Mouse (Mus musculus) cortical plate, adult 2 months (tissue): ENCODE measurements around the gene Foxk2.

Experiments
- CTCF ChIP-seq: fragments of 200-500 bp; IDR thresholded peaks from 2 replicates; pipeline ENCODE4 v1.5.1; 2011; ENCODE audit warnings: mild to moderate bottlenecking, control low read depth, low read length; ENCODE audit not compliant: insufficient read depth; ENCODE audit errors: extremely low read depth
- POLR2A ChIP-seq: fragments of 200-500 bp; IDR thresholded peaks from 2 replicates; pipeline ENCODE4 v1.6.1; 2011; ENCODE audit warnings: mild to moderate bottlenecking, low read length, control low read depth; ENCODE audit not compliant: insufficient read depth; ENCODE audit errors: extremely low read depth

GRCm38 (mm10) chr11:121219776-121220175 is 40.0 kb upstream of the Foxk2 start:
- TF ChIP-seq POLR2A: no peak
- TF ChIP-seq CTCF: no peak
